Mouse (Mus musculus): ENCODE measurements around the gene Fbln5.

Gene Fbln5

DNA sequence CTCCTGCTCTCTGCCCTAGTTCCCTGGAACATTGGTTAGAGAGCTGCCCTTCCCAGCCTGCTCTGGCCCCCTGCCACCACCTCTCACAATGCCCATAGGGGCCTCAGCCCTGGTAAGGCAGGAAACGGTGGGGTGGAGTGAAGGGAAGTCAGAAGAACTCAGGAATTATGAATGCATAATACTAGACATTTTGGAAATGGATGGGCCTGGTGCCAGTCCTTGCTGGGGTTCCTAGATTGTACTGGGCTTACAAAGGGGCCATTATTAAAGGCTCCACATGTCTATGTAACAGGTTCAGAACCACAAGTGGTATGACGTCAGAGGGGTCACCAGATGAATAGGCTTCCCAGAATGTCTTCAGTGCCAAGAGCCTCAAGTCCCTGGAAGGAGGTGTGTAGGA, 11.5 kb downstream of the Fbln5 start:
- no peak for DNase-seq

DNA sequence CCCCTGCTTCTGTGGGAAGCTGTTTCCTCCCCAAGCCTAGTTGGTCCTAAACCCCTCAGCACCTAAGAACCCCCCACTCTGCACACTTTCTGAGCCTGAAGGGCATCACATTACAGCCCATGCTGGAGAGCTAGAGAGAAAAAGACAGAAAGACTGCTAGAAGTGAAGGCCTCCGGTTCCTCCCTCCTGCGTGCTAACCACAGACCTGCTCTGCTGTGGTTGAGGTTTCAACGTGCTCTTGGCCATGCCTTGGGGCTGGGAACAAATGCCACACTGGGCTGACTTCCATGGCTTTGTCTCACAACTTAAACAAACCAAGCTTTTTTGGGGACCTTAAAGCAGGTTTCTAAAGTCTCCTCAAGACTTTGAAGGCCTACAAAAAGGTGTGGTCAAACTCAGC, 16.4 kb downstream of the Fbln5 start:
- no peak for DNase-seq

DNA sequence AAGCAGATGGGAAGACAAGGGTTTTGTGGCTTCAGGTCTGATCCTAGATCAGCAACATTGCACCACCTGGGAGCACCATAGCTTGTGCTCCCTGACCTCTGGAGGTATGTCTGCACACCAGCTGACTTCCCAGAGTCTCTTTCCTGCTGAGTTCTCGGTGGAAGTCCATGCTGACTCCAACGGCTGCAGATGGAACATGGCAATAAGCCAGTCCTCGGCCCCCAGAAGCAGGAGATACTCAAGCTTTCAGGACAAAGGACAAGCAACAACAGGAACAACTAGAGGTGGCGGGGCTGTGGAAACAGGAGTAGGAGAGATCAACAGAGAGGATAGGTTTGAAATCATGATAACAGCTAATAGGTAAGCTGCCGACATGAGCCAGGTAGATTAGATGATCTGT, 17.1 kb downstream of the Fbln5 start:
- DNase-seq: no peak

DNA sequence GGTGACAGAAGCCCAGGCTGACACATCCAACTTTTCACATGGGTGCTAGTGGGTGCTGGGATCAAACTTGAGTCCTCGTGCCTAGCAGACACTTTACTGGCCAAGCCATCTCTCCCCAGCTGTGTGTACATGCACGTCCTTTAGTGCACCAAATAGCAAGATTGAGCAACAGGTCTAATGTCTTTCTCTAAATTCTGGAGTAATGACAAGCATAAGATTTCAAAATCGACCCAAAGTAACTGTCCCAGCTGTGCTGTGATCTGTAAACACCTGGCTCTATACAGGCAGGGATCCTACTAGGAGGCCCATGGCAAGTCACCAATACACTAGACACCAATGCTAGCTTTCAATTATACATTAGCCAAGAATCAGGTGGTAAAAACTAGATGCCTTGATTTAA, 17.8 kb downstream of the Fbln5 start:
- DNase-seq: no peak

DNA sequence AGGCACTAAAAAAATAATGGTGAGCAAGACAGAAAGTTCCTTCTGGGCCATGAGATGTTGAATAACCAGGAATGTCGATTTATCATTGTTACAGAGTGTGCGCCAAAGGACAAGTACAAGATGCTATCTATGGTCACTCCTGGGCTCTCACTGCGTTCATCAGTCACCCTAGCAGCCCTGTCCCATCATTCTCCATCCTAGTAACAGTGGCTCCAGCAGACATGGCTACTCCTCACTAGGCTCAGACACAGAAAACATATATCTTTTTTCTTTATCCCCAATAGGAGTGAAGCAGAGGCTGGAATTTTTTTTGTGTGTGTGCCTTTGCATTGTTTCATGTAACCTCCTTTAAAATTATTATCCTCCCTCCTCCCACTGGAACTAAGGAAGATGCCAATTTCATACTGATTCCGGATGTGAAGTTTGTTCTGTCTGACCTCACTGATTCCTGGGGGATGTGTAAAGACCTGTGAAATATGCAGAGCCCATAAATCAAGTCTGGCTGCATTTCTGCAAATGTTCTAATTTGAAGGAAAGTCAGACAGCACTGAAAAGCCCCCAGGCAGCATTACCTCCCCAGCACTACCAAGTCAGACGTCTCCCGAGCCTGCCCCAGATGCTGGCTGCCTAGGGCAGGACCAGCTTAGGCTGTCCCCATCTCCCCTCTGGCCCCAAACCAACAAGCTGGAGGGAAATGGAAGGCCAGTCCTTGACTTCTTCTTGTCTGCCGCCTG, 20.5 kb downstream of the Fbln5 start:
- DNase-seq: no peak

DNA sequence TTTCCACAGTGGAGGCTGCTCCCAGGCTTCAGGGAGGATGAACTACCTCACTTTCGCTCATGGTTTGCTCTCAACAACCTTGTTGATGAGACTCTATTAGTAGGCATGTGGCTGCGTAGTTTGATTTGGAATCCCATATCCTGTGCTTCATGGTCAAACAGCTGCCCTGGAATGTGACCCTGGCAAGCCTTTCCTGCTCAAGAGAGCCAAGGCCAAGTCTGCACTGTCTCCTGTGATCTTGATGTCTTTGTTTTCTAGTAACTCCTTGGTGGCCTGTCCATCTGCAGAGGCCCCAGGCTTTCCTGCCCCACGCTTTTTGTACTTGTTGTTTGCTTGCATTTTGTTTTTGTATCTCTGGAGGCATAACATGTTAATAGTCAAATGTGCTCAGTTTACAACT, 24.4 kb downstream of the Fbln5 start:
- peak; percentile 75 for DNase-seq

DNA sequence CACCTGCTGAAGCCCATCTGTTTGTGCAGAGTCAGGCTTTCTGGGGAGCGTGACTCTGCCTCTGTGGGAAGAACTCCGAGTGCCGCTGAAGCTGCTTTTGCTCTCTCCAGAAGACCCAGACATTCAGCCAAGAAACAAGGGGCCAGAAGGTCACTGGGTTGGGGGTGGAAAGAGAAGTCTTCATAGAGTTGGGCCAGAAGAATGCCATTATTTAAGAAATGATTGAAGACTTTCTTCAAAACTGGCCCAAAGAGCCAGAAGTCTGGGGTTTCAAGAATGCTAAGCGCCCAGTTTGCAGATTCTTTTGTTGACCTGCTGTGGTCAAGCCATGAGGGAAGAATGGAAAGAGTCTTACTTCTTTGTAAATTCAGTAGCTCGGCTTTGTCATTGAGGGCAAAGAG, 25.6 kb downstream of the Fbln5 start:
- peak; percentile 67 for DNase-seq

DNA sequence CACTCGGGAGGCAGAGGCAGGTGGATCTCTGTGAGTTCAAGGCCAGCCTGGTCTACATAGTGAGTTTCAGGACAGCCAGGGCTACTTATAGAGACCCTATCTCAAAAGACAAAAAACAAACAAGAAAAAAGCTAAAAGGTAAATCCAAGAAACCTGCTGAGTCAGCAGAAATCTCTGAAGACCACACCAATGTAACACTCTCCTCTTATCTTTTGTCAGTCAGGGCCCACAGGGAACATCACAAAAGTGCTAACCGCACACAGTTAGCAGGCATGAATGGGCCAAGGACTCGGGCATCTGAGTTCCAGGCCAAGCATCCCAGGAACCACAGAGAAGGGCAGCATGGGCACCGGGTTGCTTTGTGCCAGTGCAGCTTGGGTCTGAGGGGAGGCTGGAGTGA, 26.2 kb downstream of the Fbln5 start:
- no peak for DNase-seq

DNA sequence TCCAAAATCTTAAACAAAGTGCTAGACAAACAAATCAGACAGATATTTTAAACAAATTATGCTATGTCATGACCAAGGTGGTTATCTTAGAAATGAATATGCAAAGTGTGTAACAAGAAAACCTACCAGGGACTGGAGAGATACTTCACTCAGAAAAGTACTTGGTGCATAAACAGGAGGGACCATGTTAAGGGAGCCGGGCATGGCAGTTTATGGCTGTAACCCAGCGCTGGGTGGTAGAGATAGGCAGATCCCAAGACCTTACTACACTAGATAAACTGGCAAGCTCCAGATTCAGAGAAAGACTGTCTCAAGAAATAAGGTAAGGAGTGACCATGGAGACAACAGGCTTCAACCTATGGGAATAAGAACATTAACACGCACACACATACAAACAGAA, 29.1 kb downstream of the Fbln5 start:
- DNase-seq: no peak

DNA sequence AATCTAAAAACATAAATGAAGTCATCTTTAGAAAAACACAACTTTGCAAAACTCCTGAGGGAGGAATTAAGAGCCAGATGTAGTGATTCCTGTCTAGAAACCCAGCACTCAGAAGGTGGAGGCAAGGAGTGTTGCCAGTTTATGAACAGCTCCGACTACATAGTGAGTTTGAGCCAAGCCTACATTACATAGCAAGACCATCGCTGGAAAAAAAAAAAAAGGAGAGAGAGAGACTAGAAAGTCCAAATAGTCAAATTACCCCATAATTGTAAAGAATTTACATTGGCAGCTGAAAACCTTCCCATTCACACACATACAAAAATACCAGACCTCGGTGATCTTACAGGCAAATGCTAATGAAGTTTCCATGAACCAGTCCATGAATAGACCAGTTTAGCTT, 29.6 kb downstream of the Fbln5 start:
- no peak for DNase-seq

DNA sequence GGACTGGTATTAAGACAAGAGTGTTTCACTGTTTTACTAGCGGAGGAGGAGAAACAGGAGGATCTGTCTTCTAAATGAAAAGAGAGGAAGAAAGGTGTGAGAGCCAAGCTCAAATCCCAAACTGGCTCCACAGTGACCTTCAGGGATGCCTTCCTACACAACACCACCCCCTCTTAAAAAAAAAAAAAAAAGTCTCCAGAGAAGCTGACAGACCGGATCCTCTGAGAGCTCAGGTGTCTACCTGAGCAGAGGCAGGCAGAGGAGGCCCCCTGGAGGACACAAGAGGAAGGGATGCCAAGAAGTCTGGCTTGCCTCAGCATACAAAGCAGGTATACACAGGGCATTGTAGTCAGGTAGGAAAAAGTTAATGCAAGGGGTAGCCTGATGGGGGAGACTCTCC, 36.1 kb downstream of the Fbln5 start:
- DNase-seq: no peak

DNA sequence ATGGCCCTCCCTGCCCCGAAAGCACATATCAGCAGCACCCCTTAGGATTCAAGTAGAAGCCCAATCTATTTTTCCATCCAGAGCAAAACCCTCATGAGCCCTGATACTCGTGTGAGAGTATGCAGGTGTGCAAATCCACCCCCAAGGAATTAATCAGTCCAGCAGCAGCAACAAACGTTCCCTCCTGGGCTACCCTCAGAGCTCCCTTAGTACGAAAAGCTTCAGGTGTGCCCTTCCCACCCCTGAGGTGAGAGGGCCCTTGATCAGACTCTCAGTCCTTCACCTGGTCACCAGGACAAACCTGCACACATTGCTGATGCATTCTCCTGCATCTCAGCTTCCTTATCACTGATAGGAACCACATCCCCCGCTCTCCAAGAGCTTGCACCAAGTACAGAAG, 37.9 kb downstream of the Fbln5 start:
- no peak for DNase-seq

DNA sequence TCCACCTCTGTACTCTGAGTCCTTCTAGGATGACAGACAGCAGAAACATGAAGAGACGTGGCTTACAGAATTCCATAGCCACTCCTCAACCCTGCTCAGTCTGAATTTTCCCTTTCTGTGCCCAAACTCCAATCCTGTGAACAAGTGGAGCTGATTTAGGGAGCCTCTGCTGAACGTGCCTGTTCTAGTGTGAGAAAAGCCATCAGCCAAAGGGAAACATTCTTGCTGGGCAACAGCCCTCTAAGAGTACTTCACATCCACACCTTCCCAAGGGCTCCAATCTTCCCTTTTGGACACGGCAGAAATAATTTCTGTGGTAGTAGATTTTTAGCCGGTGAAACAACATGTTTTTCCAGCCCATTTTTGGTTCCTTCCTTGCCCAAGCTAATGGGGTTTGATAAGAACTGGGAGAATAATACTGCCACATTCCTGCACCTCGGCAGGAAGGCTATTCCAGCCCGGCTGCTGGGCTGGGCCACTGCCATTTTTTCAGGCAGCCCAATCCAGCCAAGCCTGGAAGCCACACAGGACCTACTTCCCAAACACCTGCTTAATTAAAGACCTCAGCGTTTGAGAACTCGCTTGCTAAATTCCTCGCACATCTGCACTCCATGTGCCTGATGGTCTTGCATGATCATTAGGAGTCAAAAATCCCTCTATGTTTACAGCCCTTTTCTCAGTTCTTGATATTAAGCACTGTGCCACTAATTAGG, 41.1 kb downstream of the Fbln5 start:
- no peak for DNase-seq

DNA sequence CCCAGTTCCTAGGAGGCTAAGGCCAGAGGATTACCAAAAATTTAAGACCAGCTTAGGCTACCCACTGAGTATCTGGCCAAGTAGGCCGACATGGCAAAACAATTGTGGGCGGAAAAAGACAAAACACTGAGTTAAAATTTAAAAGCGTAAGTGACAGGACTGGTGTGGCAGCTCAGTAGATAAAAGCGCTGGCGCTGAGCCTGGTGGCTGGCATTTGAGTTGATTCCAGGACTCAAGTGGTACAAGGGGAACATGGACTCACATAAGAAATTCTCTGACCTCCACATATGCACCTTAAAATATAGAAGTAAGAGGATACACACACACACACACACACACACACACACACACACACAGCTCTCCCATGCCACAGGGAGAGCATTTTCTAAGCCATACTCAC, 42.5 kb downstream of the Fbln5 start:
- no peak for DNase-seq

DNA sequence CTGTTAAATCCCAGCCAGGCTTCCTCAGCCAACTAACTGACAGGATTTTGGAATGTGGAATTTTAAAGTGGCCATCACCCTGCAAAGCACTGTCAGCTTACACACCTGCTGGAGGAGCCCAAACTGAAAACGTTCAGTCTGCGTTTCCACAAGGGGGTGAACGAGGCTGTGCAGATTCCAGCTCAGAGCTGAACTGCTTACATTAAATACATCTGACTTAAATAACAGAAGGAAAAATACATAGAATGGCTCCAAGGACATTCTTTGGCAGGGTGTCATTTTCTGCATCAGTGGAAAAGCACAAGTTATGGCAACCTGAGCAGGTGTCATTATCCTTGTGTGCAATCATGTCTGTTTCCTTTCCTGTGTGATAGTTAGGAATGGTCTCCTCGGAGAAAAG, 44.7 kb downstream of the Fbln5 start:
- no peak for DNase-seq

DNA sequence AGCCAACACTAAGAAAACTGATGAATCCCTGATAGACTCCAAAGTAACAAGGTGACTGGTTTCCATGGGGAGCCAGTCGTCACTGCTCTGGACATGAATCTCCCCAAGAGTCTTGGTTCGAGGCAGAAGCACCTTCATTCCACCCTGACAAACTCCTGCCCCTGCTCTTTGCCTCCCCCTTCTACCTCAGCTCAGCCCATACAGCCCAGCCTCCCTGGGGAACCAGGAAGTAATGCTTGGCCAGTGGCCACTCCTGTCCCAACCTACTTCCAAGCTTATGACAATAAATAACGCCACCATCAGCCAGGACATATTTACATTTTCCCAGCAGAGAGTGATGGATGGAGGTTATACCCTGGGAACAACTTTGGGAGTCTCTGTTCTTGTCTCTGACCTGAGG, 45.9 kb downstream of the Fbln5 start:
- no peak for DNase-seq

DNA sequence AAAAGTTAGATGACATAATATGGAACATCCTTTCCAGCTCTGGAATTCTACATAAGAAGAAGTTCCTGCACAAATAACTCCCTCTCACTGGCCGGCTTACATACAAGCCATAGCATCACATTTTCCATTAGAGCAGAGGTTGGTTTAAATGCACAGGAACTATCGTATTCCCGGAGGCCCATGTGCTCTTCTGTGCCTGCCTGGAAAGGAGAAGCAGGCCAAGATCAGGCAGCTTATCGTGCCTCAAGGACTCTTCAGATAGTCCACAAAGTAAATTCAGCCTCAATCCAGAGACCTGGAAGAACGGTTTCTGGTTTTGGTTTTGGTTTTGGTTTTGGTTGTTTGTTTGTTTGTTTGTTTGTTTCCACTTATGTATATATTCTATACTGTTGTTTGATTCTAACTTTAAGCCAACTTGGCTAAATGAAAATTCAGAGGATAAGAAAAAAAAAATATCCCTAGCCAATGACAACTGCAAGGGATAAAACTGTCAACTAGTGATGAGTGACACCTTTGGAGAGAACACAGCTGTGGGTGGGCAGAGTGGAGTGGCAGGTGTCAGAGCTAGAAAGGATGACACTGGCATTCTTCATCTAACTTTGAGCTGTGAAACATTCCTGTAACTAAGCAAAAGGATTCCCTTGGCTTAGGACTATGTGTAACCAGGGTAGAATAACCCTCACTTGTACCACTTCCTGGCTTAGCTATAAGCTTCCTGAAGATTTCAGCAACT, 48.4 kb downstream of the Fbln5 start:
- no peak for DNase-seq

DNA sequence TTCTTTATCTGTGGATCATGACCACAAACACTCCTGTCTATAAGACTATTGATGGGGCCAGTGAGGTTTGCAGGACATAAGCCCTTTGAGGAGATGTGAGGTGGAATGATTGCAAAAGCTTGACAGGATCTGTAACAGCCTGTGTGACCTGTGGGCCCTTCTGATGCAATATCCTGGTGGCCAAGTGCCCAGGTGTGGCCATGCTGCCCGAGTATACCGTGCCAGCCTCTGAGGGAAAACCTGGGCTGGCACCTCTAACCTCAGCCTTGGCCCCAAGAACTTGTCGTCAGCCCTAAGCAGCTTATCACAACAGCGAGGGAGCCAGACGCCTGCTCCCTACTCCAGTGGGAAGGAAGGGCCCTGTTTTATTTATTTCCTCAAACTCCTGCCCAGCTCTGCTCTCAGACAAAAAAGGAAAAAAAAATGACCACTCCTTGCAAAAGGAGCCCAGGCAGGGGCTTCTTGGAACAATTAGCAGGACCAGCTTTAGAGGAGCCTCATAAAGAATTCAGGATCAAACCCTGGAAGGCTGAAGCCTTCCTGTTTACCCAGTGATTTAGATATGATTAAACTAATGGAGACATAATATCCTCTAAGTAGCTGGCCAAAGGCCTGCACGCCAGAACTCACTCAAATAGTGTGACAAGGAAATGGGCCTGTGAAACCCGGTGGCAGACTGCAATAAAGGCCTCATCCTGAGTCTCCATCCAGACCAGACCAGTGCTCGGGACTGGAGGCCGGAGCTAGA, 51.4 kb downstream of the Fbln5 start:
- peak; percentile 15 for DNase-seq

DNA sequence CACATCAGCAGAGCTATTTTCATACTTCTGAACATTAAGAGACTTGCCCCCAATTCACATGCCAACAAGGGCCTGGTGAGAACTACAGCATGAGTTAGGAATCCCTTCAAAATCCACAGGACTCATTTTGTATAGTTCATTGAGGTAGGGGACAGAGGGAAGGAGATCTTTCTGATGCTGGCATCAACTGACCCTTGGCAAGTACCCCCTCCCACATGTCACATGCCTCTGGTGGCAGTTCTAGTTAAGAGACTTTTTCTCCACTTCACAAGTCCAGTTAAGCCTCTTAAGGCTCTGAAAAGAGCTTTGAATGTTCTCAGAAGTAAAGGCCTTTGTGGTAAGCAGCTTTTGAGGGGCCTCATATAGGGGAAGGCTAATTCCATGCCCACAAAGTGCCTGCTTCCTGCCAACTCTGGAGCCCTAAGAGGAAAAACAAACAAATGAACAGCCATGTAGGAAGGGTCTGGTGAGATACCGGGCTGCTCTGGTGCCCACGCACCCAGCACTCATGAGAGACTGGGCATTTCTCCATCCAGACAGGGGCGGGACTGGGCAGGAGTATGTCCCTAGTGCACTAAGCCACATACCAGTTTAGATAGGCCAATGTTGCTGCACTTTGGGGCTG, 52.5 kb downstream of the Fbln5 start:
- DNase-seq: no peak

DNA sequence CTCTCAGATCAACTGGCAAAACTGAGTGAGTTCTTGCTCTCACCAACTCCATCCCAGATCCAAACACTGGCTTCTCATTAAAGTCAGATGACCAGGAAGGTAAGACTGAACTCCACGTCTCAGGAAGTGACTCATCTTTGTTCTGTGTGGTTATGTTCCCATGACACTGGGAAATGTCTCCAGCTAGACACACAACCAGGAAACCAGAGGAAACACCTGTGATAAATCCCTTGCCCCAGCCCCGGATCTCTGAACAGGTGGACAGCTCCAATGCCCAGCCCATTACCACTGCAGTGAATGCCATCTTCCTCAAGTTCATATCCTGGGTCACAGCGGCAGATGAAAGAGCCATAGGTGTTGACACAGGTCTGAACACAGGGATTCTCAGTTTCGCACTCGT, 54.0 kb downstream of the Fbln5 start:
- no peak for DNase-seq

DNA sequence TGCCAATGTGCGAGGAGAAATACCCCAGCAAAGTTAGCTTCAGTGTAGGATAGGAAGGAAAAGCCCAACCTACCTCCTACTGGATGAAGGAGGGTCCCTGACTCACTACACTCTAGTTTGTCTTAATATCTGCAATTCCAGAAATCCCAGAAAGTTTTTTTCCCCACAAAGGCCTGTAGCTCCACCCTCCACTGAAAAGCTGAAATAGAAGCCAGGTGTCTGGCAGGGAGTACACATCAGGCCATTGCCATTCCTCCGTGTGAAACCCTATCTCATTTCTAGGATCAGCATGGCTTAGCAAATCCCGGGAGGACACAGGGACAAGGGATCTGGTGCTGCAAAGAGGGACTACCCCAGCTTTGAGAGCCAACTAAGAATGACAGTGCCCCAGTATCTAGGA, 55.8 kb downstream of the Fbln5 start:
- DNase-seq: no peak

DNA sequence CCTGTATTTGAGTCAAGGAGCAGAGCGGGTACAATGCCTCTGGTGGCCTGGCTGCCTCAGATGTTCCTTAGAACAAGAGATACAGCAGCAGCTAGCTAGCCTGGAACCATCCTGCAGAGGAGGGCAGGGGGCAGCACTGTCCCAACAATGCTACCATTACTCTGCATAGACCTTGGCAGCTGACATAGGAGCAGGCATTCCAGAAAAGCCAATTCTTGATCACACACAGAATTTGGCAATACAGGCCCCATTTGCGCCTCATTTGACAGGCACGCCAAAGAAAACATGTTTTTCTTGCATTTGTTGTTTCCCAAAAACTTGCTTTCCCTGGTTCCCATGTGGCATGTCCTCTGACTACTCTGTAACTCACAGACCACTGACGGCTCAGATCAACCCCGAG, 56.8 kb downstream of the Fbln5 start:
- no peak for DNase-seq

DNA sequence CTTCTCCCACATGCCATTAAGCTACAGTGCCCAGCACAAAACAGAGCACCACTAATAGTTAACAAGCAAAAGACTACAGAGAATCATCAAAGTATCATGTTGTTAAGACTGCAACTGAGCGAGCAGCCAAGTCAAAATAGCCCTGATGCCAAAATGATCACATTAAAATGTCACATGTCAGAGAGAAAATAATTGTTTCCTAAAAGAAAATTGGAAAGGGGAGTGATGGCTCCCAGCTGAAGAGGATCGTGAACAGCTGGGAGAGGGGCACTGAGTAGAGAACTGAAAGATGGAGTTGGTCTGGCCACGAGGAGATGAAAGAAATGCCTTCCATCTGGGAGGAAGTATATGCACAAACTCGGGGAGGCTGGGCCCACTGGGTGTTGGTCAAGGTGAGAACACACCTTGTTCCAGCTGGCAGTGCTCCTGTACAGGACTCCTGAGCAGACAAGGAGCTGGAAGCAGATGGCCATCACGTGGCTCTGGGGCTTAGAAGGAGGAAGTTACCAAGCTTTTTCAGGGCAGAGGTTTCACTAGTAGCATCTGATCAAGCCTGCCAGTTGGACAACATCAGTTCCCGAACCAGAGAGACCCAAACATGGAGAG, 59.3 kb downstream of the Fbln5 start:
- no peak for DNase-seq

All from kidney, adult 11 months (tissue).